Mouse (Mus musculus) liver, postnatal 0 days (tissue): ENCODE data around the gene Gm48552. TPM values are rescaled to one million over a fixed set of nuclear protein-coding genes. Genes with fewer than 3 reads are reported as not detected.

Source experiments
- ATAC-seq: fragments of 200-750 bp; cut with Nextera tagmentation; 2 replicates; pipeline ENCODE4 v1.8.0; 2017; ENCODE audit warnings: mild to moderate bottlenecking, moderate library complexity
- DNase-seq: peaks from one replicate; pipeline ENCODE4 v3.0.0-alpha.2; 2016
- H3K27ac ChIP-seq: fragments of 300-500 bp; sonication (generic); 2 replicates; pipeline ENCODE4 v1.5.1; 2014; ENCODE audit warnings: antibody characterized with exemption, moderate library complexity, mild to moderate bottlenecking, low read depth
- H3K27me3 ChIP-seq: fragments of 300-500 bp; sonication (generic); 2 replicates; pipeline ENCODE4 v1.6.1; 2014; ENCODE audit warnings: low read length, control low read depth, mixed read lengths; ENCODE audit not compliant: insufficient read depth
- H3K36me3 ChIP-seq: fragments of 300-500 bp; sonication (generic); replicated peaks from 2 replicates; pipeline ENCODE4 v1.6.1; 2014; ENCODE audit warnings: mild to moderate bottlenecking, control low read depth, low read length, moderate library complexity, mixed read lengths; ENCODE audit not compliant: insufficient read depth
- H3K4me1 ChIP-seq: fragments of 300-500 bp; sonication (generic); 2 replicates; pipeline ENCODE4 v1.6.1; 2014; ENCODE audit warnings: antibody characterized with exemption, mild to moderate bottlenecking, control low read depth; ENCODE audit not compliant: insufficient read depth
- H3K4me2 ChIP-seq: fragments of 300-500 bp; sonication (generic); 2 replicates; pipeline ENCODE4 v1.6.1; 2014; ENCODE audit warnings: low read depth, mild to moderate bottlenecking, low read length, moderate library complexity, mixed read lengths
- H3K4me3 ChIP-seq: fragments of 300-500 bp; sonication (generic); 2 replicates; pipeline ENCODE4 v1.5.1; 2014; ENCODE audit warnings: low read depth, low read length
- H3K9ac ChIP-seq: fragments of 300-500 bp; sonication (generic); replicated peaks from 2 replicates; pipeline ENCODE4 v1.6.1; 2014; ENCODE audit warnings: mild to moderate bottlenecking, moderate library complexity
- H3K9me3 ChIP-seq: fragments of 300-500 bp; sonication (generic); 2 replicates; pipeline ENCODE4 v1.6.1; 2016; ENCODE audit warnings: mild to moderate bottlenecking, control low read depth, low read length, mixed read lengths
- CTCF ChIP-seq: sonication (generic); IDR thresholded peaks from 2 replicates; pipeline ENCODE4 v1.5.1; 2016; ENCODE audit warnings: antibody characterized with exemption, low read depth
- EP300 ChIP-seq: IDR thresholded peaks from 2 replicates; pipeline ENCODE4 v1.6.1; 2016; ENCODE audit warnings: antibody characterized with exemption, low read depth, mild to moderate bottlenecking
- WGBS: fragments of 180-500 bp; shearing (Covaris S2); extraction: QIAGEN DNeasy Blood & Tissue Kit; methylation state at CpG from one replicate; pipeline ENCODE4 v1.1.7; 2014; ENCODE audit not compliant: insufficient replicate concordance; 5-methylcytosine and 5-hydroxymethylcytosine counted together
- polyA plus RNA-seq: library from polyadenylated mRNA; unstranded; fragments of >200 nt; fragmentation: Nextera tagmentation; extraction: Ambion mirVana; gene quantifications from 2 replicates; pipeline ENCODE4 v1.2.1, GENCODE M21; 2015

The Gm48552 gene
- polyA plus RNA-seq, 1 experiment from 2014 or later, result not detected

- Histone ChIP-seq H3K36me3 (peaks cover 24% of the 10 kb centered on the region), H3K27me3 (no peaks in the 10 kb centered on the region), H3K27ac (no peak overlapping the region), H3K9me3 (no peaks in the 10 kb centered on the region), H3K4me3 (no peak overlapping the region), H3K4me2 (no peak overlapping the region), H3K4me1 (peaks cover 37% of the 10 kb centered on the region), H3K9ac (no peak overlapping the region)
- peak; percentile 96 for TF ChIP-seq CTCF
- no peak for TF ChIP-seq EP300
- WGBS, result 55% methylated on average over 23 of the region's 23 CpGs
- DNase-seq, result peak; percentile 86
- ATAC-seq, result peak; percentile 62
Measured at GRCm38 (mm10) chr10:81389801-81390677, 1.2 kb downstream of the Gm48552 start.

GRCm38 (mm10) chr10:81390678-81390965 is 1.8 kb downstream of the Gm48552 start:
- Histone ChIP-seq H3K9ac (no peak overlapping the region), H3K36me3 (peaks cover 24% of the 10 kb centered on the region), H3K4me2 (no peak overlapping the region), H3K27ac (no peak overlapping the region), H3K4me1 (peaks cover 31% of the 10 kb centered on the region), H3K9me3 (no peaks in the 10 kb centered on the region), H3K4me3 (no peak overlapping the region), H3K27me3 (no peaks in the 10 kb centered on the region)
- no peak for ATAC-seq
- TF ChIP-seq CTCF (no peak), EP300 (no peak)
- DNase-seq, result no peak
- 84% methylated on average over 12 of the region's 13 CpGs for WGBS

- Histone ChIP-seq H3K27ac (no peak overlapping the region), H3K4me2 (no peak overlapping the region), H3K27me3 (no peaks in the 10 kb centered on the region), H3K4me3 (no peak overlapping the region), H3K4me1 (peaks cover 25% of the 10 kb centered on the region), H3K36me3 (peaks cover 9% of the 10 kb centered on the region), H3K9ac (no peak overlapping the region), H3K9me3 (no peaks in the 10 kb centered on the region)
- DNase-seq (no peak), ATAC-seq (no peak)
- TF ChIP-seq EP300, result no peak
- TF ChIP-seq CTCF, result no peak
- 69% methylated on average over 6 of the region's 6 CpGs for WGBS
Measured at GRCm38 (mm10) chr10:81392270-81392669, 3.5 kb downstream of the Gm48552 start.

GRCm38 (mm10) chr10:81392781-81393185 is 4.0 kb downstream of the Gm48552 start, which contains the start of gene Smim24:
Gene Smim24 (plus strand): TSS chr10:81393051.
- Histone ChIP-seq H3K9ac (peak within 1 kb of the TSS; percentile 60), H3K27me3 (no peaks in the 10 kb centered on the region), H3K4me1 (peaks cover 25% of the 10 kb centered on the region), H3K27ac (peak within 1 kb of the TSS; percentile 44), H3K9me3 (no peaks in the 10 kb centered on the region), H3K4me2 (peak within 1 kb of the TSS; percentile 62), H3K36me3 (peaks cover 8% of the 10 kb centered on the region), H3K4me3 (peak within 1 kb of the TSS; percentile 29)
- DNase-seq (no peak), ATAC-seq (no peak; the same call in 1 of the 2 replicates)
- WGBS, result 48% methylated on average over 14 of the region's 14 CpGs
- TF ChIP-seq CTCF, result no peak
- TF ChIP-seq EP300, result no peak

GRCm38 (mm10) chr10:81393456-81394063 is 4.8 kb downstream of the Gm48552 start:
- ATAC-seq (no peak), DNase-seq (no peak)
- TF ChIP-seq EP300 (no peak), CTCF (no peak)
- Histone ChIP-seq H3K27ac (peak overlapping the region; percentile 44), H3K27me3 (no peaks in the 10 kb centered on the region), H3K4me3 (peak overlapping the region; percentile 29), H3K4me2 (peak overlapping the region; percentile 62), H3K4me1 (peaks cover 25% of the 10 kb centered on the region), H3K9me3 (no peaks in the 10 kb centered on the region), H3K9ac (peak overlapping the region; percentile 60), H3K36me3 (peaks cover 6% of the 10 kb centered on the region; the same call in 1 of the 2 replicates)
- WGBS, result 5% methylated on average over 19 of the region's 19 CpGs

GRCm38 (mm10) chr10:81395127-81395526 is 6.3 kb downstream of the Gm48552 start:
- no peak overlapping the region for H3K4me2 ChIP-seq
- ATAC-seq (no peak; the same call in 1 of the 2 replicates), DNase-seq (peak; percentile 83)

More at GRCm38 (mm10) chr10:81395127-81395526, 6.3 kb downstream of the Gm48552 start:
- H3K27ac ChIP-seq, result no peak overlapping the region
- H3K9ac ChIP-seq, result no peak overlapping the region
- WGBS, result 12% methylated on average over 5 of the region's 5 CpGs
- no peaks in the 10 kb centered on the region for H3K27me3 ChIP-seq
- peaks cover 17% of the 10 kb centered on the region for H3K36me3 ChIP-seq
- no peak for TF ChIP-seq EP300
- TF ChIP-seq CTCF, result peak; percentile 97
- peaks cover 18% of the 10 kb centered on the region for H3K4me1 ChIP-seq
- H3K9me3 ChIP-seq, result no peaks in the 10 kb centered on the region
- no peak overlapping the region for H3K4me3 ChIP-seq
